Mouse (Mus musculus): ENCODE measurements at regions not wholly inside any gene's neighbourhood (a gene's known extent, or its start where the extent isn't known, plus 50 kb on each side); places are given as distances from the start of the nearest gene placed in this dataset.

DNA sequence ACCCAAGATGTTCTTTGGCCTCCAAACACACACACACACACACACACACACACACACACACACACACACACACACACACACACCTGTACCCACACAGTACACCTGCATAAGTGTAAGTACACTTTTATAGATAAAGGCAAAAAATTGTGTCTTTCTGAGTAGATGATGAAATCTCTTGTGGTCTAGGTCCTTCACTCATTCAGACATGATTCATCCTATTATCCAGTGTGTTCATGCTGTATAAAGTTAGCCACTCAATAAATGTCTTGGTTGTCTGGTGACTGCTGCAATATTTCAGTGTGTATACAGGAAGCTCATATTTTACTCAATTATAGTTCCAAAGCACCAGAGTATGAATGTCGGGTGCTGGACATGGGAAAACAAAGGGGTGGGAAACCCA, 131.5 kb upstream of the Gm21897 start:
- TF ChIP-seq CTCF (IDR thresholded peaks at IDR 0.05; ENCODE audit: extremely low read depth, insufficient read length, insufficient replicate concordance, low read depth, low read length) (no peak), POLR2A (IDR thresholded peaks at IDR 0.05; ENCODE audit: low read depth, low read length) (no peak)

All from small intestine, adult 2 months (tissue).